Mouse (Mus musculus) intestine, embryonic 14.5 days (tissue): ENCODE results near the gene Vamp9. TPM values are rescaled to one million over a fixed set of nuclear protein-coding genes. Genes with fewer than 3 reads are reported as not detected.

Experiments used
- ATAC-seq: fragments of 200-750 bp; cut with Nextera tagmentation; replicated peaks from 2 replicates; pipeline ENCODE4 v1.8.0; 2017; ENCODE audit warnings: low read depth, moderate number of reproducible peaks, moderate TSS enrichment, moderate library complexity; ENCODE audit not compliant: low FRiP score, low TSS enrichment
- DNase-seq: peaks from one replicate; pipeline ENCODE4 v3.0.0-alpha.2; 2018; ENCODE audit warnings: low spot score
- H3K27ac ChIP-seq: fragments of 300-500 bp; sonication (generic); 2 replicates; pipeline ENCODE4 v1.5.1; 2014; ENCODE audit warnings: low read depth, mild to moderate bottlenecking, control low read depth
- H3K27me3 ChIP-seq: fragments of 300-500 bp; sonication (generic); replicated peaks from 2 replicates; pipeline ENCODE4 v1.6.1; 2014; ENCODE audit warnings: low read length, control low read depth; ENCODE audit not compliant: control insufficient read depth, insufficient read depth
- H3K36me3 ChIP-seq: fragments of 300-500 bp; sonication (generic); 2 replicates; pipeline ENCODE4 v1.6.1; 2014; ENCODE audit warnings: low read length, control low read depth; ENCODE audit not compliant: control insufficient read depth, insufficient read depth
- H3K4me1 ChIP-seq: fragments of 300-500 bp; sonication (generic); replicated peaks from 2 replicates; pipeline ENCODE4 v1.6.1; 2014; ENCODE audit warnings: low read length, control low read depth, mixed read lengths; ENCODE audit not compliant: control insufficient read depth, insufficient read depth
- H3K4me2 ChIP-seq: fragments of 300-500 bp; sonication (generic); 2 replicates; pipeline ENCODE4 v1.6.1; 2014; ENCODE audit warnings: low read length
- H3K4me3 ChIP-seq: fragments of 300-500 bp; sonication (generic); 2 replicates; pipeline ENCODE4 v1.5.1; 2014; ENCODE audit warnings: low read depth, low read length, control low read depth, mixed read lengths
- H3K9ac ChIP-seq: fragments of 300-500 bp; sonication (generic); 2 replicates; pipeline ENCODE4 v1.6.1; 2014; ENCODE audit warnings: mild to moderate bottlenecking, low read length
- H3K9me3 ChIP-seq: fragments of 300-500 bp; sonication (generic); 2 replicates; pipeline ENCODE4 v1.6.1; 2016; ENCODE audit warnings: low read length, control low read depth; ENCODE audit not compliant: control insufficient read depth
- WGBS: fragments of 180-500 bp; shearing (Covaris S2); extraction: QIAGEN DNeasy Blood & Tissue Kit; methylation state at CpG from one replicate; pipeline ENCODE4 v1.1.7; 2014; 5-methylcytosine and 5-hydroxymethylcytosine counted together
- polyA plus RNA-seq: library from polyadenylated mRNA; unstranded; fragments of >200 nt; fragmentation: Nextera tagmentation; extraction: Ambion mirVana; gene quantifications from 2 replicates; pipeline ENCODE4 v1.2.1, GENCODE M21; 2014

Vamp9 gene
- polyA plus RNA-seq, 1 experiment from 2014 or later = 0.23 TPM

DNA sequence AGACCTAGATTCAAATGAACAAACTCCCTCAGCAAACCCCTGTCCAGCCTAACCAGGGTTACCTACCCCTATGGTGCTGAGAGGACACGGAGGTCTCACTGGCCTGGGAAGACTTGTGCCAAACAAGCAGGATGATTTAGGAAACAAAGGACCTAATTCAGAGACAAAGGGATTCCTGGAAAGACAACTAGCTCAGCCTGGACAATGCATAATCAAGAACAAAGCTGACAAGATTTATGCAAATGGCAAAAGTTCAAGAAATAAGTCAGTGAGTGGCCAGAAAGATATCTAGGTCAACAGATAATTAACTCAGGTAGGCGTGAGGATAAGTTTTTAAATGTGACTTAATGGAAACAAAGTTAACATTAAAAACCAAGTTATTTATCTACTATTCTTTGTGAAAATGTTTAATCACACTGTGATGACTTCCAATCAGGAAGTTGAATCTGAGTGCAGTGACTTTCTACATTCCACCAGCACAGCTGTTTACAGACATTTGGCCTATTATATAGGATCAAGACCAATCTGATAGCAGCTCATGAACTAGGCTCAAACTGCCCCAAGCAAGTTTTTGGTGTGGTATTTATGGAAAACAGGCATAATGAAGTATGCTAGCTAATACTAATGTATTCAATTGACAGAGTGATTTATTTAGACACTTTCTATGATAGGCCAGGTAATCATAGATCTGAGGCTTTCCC, 53.3 kb downstream of the Vamp9 start:
- WGBS = 81% methylated on average over 2 of the region's 2 CpGs
- Histone ChIP-seq H3K36me3 (peaks cover 69% of the 10 kb centered on the region), H3K27me3 (no peaks in the 10 kb centered on the region), H3K9ac (no peak overlapping the region), H3K27ac (no peak overlapping the region), H3K9me3 (no peaks in the 10 kb centered on the region), H3K4me3 (no peak overlapping the region), H3K4me2 (no peak overlapping the region), H3K4me1 (no peaks in the 10 kb centered on the region)
- peak; percentile 53 for DNase-seq
- no peak for ATAC-seq

- H3K9me3 ChIP-seq = no peaks in the 10 kb centered on the region
- H3K27ac ChIP-seq = no peak overlapping the region
- DNase-seq = peak; percentile 49
- 84% methylated on average over 2 of the region's 2 CpGs for WGBS
- ATAC-seq = no peak
- H3K9ac ChIP-seq = no peak overlapping the region
- no peak overlapping the region for H3K4me2 ChIP-seq
- no peak overlapping the region for H3K4me3 ChIP-seq
- H3K36me3 ChIP-seq = peaks cover 75% of the 10 kb centered on the region
- H3K4me1 ChIP-seq = no peaks in the 10 kb centered on the region
- no peaks in the 10 kb centered on the region for H3K27me3 ChIP-seq
Observed at GRCm38 (mm10) chr5:99959960-99960359, 53.9 kb downstream of the Vamp9 start.

- ATAC-seq = no peak
- H3K9me3 ChIP-seq = no peaks in the 10 kb centered on the region
- no peaks in the 10 kb centered on the region for H3K27me3 ChIP-seq
- no peak overlapping the region for H3K9ac ChIP-seq
- 0 out of 2 replicates have a peak overlapping the region, but pooled peaks have one; percentile 1 for H3K4me3 ChIP-seq
- peaks cover 33% of the 10 kb centered on the region for H3K36me3 ChIP-seq
- 16% methylated on average over 2 of the region's 2 CpGs for WGBS
- peak overlapping the region; percentile 30; the same call in 1 of the 2 replicates for H3K4me2 ChIP-seq
- H3K27ac ChIP-seq = no peak overlapping the region
- peaks cover 28% of the 10 kb centered on the region for H3K4me1 ChIP-seq
- DNase-seq = peak; percentile 43
Observed at GRCm38 (mm10) chr5:99973941-99974340, 67.9 kb downstream of the Vamp9 start.

- peaks cover 32% of the 10 kb centered on the region for H3K4me1 ChIP-seq
- H3K27ac ChIP-seq = no peak overlapping the region
- H3K27me3 ChIP-seq = no peaks in the 10 kb centered on the region
- peak overlapping the region; percentile 92 for H3K4me3 ChIP-seq
- peak; percentile 50 for DNase-seq
- WGBS = 50% methylated on average over 4 of the region's 4 CpGs
- H3K9me3 ChIP-seq = no peaks in the 10 kb centered on the region
- H3K9ac ChIP-seq = no peak overlapping the region
- H3K4me2 ChIP-seq = peak overlapping the region; percentile 92
- H3K36me3 ChIP-seq = peaks cover 24% of the 10 kb centered on the region
- ATAC-seq = no peak
Observed at GRCm38 (mm10) chr5:99975061-99975460, 69.0 kb downstream of the Vamp9 start.

GRCm38 (mm10) chr5:99975776-99976175, 69.7 kb downstream of the Vamp9 start:
- Histone ChIP-seq H3K9ac (no peak overlapping the region), H3K4me2 (peak overlapping the region; percentile 92), H3K4me3 (peak overlapping the region; percentile 92), H3K27me3 (no peaks in the 10 kb centered on the region), H3K4me1 (peaks cover 33% of the 10 kb centered on the region), H3K36me3 (peaks cover 20% of the 10 kb centered on the region), H3K27ac (no peak overlapping the region), H3K9me3 (no peaks in the 10 kb centered on the region)
- peak; percentile 36 for DNase-seq
- no peak for ATAC-seq
- 44% methylated on average over 1 of the region's 1 CpGs for WGBS

GRCm38 (mm10) chr5:99976334-99976955, 70.4 kb downstream of the Vamp9 start:
- DNase-seq = peak; percentile 52
- H3K4me2 ChIP-seq = peak overlapping the region; percentile 92
- peak overlapping the region; percentile 92 for H3K4me3 ChIP-seq
- WGBS = 10% methylated on average over 8 of the region's 8 CpGs
- no peak overlapping the region for H3K27ac ChIP-seq
- H3K4me1 ChIP-seq = peaks cover 33% of the 10 kb centered on the region
- H3K27me3 ChIP-seq = no peaks in the 10 kb centered on the region
- ATAC-seq = no peak
- peaks cover 17% of the 10 kb centered on the region for H3K36me3 ChIP-seq
- H3K9me3 ChIP-seq = no peaks in the 10 kb centered on the region
- peak overlapping the region; percentile 99 for H3K9ac ChIP-seq

GRCm38 (mm10) chr5:99977516-99978301, 71.7 kb downstream of the Vamp9 start:
- Histone ChIP-seq H3K4me1 (peaks cover 29% of the 10 kb centered on the region), H3K27me3 (no peaks in the 10 kb centered on the region), H3K27ac (peak overlapping the region; percentile 100), H3K36me3 (peaks cover 14% of the 10 kb centered on the region), H3K9me3 (no peaks in the 10 kb centered on the region), H3K9ac (peak overlapping the region; percentile 99), H3K4me3 (peak overlapping the region; percentile 92), H3K4me2 (peak overlapping the region; percentile 92)
- ATAC-seq = peak; percentile 58
- DNase-seq = peak; percentile 88
- WGBS = under 1% methylated on average over 50 of the region's 50 CpGs

GRCm38 (mm10) chr5:99978699-99979442, 72.8 kb downstream of the Vamp9 start, which contains the start of the genes Hnrnpd and 4930524J08Rik:
Gene Hnrnpd (minus strand): TSS chr5:99978938.
Gene 4930524J08Rik (plus strand): TSS chr5:99979061.
- H3K4me3 ChIP-seq = peak within 1 kb of the TSS; percentile 92
- H3K4me1 ChIP-seq = peaks cover 26% of the 10 kb centered on the region
- peaks cover 8% of the 10 kb centered on the region for H3K36me3 ChIP-seq
- H3K4me2 ChIP-seq = peak within 1 kb of the TSS; percentile 92
- under 1% methylated on average over 88 of the region's 97 CpGs for WGBS
- peak within 1 kb of the TSS; percentile 99 for H3K9ac ChIP-seq
- peak within 1 kb of the TSS; percentile 100 for H3K27ac ChIP-seq
- H3K27me3 ChIP-seq = no peaks in the 10 kb centered on the region
- no peaks in the 10 kb centered on the region for H3K9me3 ChIP-seq
- ATAC-seq = peak; percentile 98
- DNase-seq = peak; percentile 96
